Mouse (Mus musculus): Measurements from ENCODE around the gene Tcap.

DNA sequence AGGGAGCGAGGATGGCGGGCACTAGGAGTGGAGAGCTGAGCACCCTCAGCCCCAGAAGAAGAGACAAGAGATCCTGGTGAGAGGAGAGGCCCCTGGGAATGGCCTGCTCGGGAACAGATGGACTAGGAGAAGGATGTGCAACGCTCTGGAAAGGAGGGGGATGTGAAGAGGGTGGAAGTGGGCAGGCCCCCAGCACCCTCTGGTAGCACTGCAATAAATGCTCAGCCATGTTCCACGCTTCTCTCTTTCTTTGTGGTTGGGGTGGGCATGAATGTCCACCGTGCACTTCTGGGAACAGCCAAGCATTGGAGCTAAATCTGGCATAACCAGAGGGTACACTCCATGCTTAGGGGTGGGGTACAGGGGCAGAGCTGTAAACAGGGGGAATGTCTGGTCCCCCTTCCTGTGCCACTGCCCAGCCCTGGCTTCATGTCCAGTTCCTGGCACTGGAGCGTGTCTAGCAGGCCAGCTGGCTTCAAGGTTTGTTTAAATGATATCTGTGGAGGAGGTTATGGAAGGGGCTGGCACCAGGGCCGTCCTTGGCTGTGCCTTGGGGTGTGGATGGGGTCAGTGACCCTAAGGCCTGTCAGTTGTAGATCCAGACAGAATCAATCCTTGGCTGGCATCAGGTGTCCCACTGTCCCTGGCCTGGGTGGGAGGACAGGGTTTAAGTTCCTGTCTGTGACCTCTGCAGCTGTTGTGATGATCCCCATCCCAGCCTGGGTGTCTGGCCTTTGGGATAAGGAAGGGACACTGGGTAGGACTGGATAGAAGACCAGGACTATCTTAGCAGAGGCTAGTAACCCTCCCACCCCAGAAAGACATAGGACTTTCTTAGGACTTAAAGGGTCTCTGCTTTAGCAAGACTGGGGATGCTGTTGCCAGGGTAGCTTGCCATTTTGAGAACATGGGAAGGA, 1.4 kb downstream of the Tcap start:
- no peak for TF ChIP-seq CTCF (IDR thresholded peaks at IDR 0.05; ENCODE audit: control insufficient read depth, insufficient read depth, low read length)
- no peak for TF ChIP-seq POLR2A (IDR thresholded peaks at IDR 0.05; ENCODE audit: borderline replicate concordance, control insufficient read depth, low read depth, low read length)

Measured in bone marrow, adult 2 months (tissue).